Mouse (Mus musculus): ENCODE measurements around the gene Ttll13. TPM values are rescaled to one million over a fixed set of nuclear protein-coding genes. Genes with fewer than 3 reads are reported as not detected.
A peak's percentile ranks its signal among the peaks of the same experiment; 100 is the strongest.

The Ttll13 gene
- polyA plus RNA-seq, 1 experiment from 2014 or later = 0.52 TPM

GRCm38 (mm10) chr7:80261372-80261990, 15.3 kb downstream of the Ttll13 start:
- ATAC-seq (replicated peaks; ENCODE audit: low FRiP score) (peak; percentile 75), DNase-seq (ENCODE audit: low spot score) (no peak)
- H3K27ac ChIP-seq (ENCODE audit: low read depth, low read length) = peak overlapping the region; percentile 82
- H3K27me3 ChIP-seq (replicated peaks; ENCODE audit: control insufficient read depth, insufficient read depth, low read length) = 0 out of 2 replicates have a peak, but pooled peaks cover 3% of the 10 kb centered on the region
- H3K9me3 ChIP-seq (ENCODE audit: control insufficient read depth, low read length) = no peaks in the 10 kb centered on the region
- peak overlapping the region; percentile 83 for H3K4me2 ChIP-seq
- H3K36me3 ChIP-seq (ENCODE audit: control insufficient read depth, insufficient read depth, low read length) = peaks cover 14% of the 10 kb centered on the region
- WGBS = 1% methylated on average over 32 of the region's 32 CpGs
- H3K4me1 ChIP-seq (replicated peaks; ENCODE audit: control insufficient read depth, insufficient read depth, low read length) = peaks cover 11% of the 10 kb centered on the region
- H3K4me3 ChIP-seq (ENCODE audit: low read depth, low read length) = peak overlapping the region; percentile 91
- H3K9ac ChIP-seq (ENCODE audit: low read depth, low read length) = peak overlapping the region; percentile 91

DNA sequence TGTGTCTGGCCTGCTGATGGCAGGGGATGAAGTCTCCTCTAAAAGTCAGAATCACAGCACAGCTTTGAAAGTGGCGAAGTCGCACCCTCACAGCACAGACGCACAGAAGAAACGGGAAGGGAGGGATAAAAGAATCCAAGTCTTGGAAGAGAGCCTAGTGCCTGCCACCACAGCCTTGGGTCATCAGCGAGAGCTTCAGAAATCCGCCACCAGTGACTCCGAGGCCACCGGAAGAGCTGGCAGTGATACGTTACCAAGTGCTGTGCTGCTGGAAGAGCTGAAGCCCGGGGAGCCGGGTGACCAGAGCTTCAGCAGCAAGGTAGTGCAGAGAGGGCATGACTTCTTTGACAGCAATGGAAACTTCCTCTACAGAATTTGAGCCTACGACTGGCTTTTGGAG, 18.4 kb downstream of the Ttll13 start:
- H3K9ac ChIP-seq (ENCODE audit: low read depth, low read length) = no peak overlapping the region
- no peaks in the 10 kb centered on the region for H3K27me3 ChIP-seq (replicated peaks; ENCODE audit: control insufficient read depth, insufficient read depth, low read length)
- peaks cover 18% of the 10 kb centered on the region for H3K4me1 ChIP-seq (replicated peaks; ENCODE audit: control insufficient read depth, insufficient read depth, low read length)
- no peak overlapping the region for H3K4me3 ChIP-seq (ENCODE audit: low read depth, low read length)
- no peak overlapping the region for H3K4me2 ChIP-seq
- WGBS = 95% methylated on average over 12 of the region's 12 CpGs
- DNase-seq (ENCODE audit: low spot score) (no peak), ATAC-seq (replicated peaks; ENCODE audit: low FRiP score) (no peak)
- peaks cover 17% of the 10 kb centered on the region for H3K36me3 ChIP-seq (ENCODE audit: control insufficient read depth, insufficient read depth, low read length)
- H3K27ac ChIP-seq (ENCODE audit: low read depth, low read length) = no peak overlapping the region
- H3K9me3 ChIP-seq (ENCODE audit: control insufficient read depth, low read length) = no peaks in the 10 kb centered on the region

DNA sequence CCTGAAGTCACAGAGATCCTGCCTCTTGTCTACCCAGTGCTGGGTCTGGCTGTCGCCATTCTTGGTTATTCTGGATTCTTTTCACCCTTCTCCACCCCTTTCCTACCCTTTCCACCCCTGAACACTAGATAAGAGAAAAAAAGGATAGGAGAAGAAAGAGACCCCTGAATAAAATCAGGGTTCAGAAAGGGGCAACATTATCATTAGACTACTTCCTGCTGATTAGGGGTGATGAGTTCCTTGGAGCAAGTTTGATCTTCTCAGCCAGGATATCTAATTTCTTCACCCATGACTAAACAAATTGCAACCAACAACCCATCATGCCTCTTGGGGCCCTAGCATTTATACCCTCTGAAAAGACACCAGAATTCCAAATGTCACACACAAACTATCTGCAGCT, 21.6 kb downstream of the Ttll13 start:
- no peak overlapping the region for H3K4me3 ChIP-seq (ENCODE audit: low read depth, low read length)
- H3K27me3 ChIP-seq (replicated peaks; ENCODE audit: control insufficient read depth, insufficient read depth, low read length) = no peaks in the 10 kb centered on the region
- H3K9me3 ChIP-seq (ENCODE audit: control insufficient read depth, low read length) = no peaks in the 10 kb centered on the region
- 71% methylated on average over 1 of the region's 1 CpGs for WGBS
- H3K36me3 ChIP-seq (ENCODE audit: control insufficient read depth, insufficient read depth, low read length) = peaks cover 20% of the 10 kb centered on the region
- peaks cover 12% of the 10 kb centered on the region for H3K4me1 ChIP-seq (replicated peaks; ENCODE audit: control insufficient read depth, insufficient read depth, low read length)
- ATAC-seq (replicated peaks; ENCODE audit: low FRiP score) = no peak
- DNase-seq (ENCODE audit: low spot score) = no peak
- no peak overlapping the region for H3K4me2 ChIP-seq
- H3K27ac ChIP-seq (ENCODE audit: low read depth, low read length) = no peak overlapping the region
- H3K9ac ChIP-seq (ENCODE audit: low read depth, low read length) = no peak overlapping the region

DNA sequence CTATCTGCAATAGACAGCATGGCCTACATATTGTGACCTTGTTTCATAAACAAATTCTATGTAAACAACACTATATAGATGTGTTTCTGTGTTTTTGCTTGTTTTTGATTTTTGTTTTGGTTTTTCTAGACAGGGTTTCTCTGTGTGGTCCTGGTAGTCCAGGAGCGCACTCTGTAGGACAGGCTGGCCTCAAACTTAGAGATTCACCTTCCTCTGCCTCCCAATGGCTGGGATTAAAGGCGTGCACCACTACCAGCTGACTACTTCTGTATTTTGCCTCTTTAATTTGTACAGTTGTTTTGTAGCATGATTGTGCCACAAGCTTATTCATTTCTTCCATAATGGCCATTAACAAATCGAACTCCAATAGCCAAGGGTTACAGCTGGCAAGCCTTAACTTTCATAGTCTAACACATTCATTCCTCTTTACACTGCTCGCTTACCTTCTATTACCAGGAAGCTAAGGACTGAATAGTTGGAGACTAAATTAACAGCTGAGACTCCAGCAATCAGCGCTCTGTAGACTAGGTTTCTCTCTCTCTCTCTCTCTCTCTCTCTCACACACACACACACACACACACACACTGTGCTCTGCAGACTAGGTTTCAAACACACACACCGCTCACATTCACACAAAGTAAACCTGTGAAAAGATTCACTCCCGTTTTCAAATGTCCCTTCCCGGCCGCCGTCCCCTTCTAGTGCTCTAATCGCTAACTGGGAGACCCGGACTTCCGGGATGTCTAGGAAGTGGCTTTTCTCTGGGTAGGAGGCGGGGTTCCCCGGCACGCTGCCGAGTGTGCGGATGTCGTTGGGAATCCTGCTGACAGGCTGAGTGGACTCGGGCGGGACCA, 22.9 kb downstream of the Ttll13 start, which contains the start of gene Vps33b:
TSS of gene Vps33b (plus strand) at position 753 of the 854 bp plus-strand sequence.
- H3K4me3 ChIP-seq (ENCODE audit: low read depth, low read length) = peak within 1 kb of the TSS; percentile 79
- 4% methylated on average over 21 of the region's 21 CpGs for WGBS
- H3K4me1 ChIP-seq (replicated peaks; ENCODE audit: control insufficient read depth, insufficient read depth, low read length) = peaks cover 12% of the 10 kb centered on the region
- H3K36me3 ChIP-seq (ENCODE audit: control insufficient read depth, insufficient read depth, low read length) = peaks cover 30% of the 10 kb centered on the region
- H3K9ac ChIP-seq (ENCODE audit: low read depth, low read length) = peak within 1 kb of the TSS; percentile 74
- no peaks in the 10 kb centered on the region for H3K9me3 ChIP-seq (ENCODE audit: control insufficient read depth, low read length)
- H3K27me3 ChIP-seq (replicated peaks; ENCODE audit: control insufficient read depth, insufficient read depth, low read length) = no peaks in the 10 kb centered on the region
- peak within 1 kb of the TSS; percentile 20 for H3K27ac ChIP-seq (ENCODE audit: low read depth, low read length)
- peak; percentile 91 for ATAC-seq (replicated peaks; ENCODE audit: low FRiP score)
- peak within 1 kb of the TSS; percentile 90 for H3K4me2 ChIP-seq
- peak; percentile 93 for DNase-seq (ENCODE audit: low spot score)

- Histone ChIP-seq H3K4me1 (replicated peaks; ENCODE audit: control insufficient read depth, insufficient read depth, low read length) (peaks cover 12% of the 10 kb centered on the region), H3K4me3 (ENCODE audit: low read depth, low read length) (peak overlapping the region; percentile 79), H3K9me3 (ENCODE audit: control insufficient read depth, low read length) (peaks cover 2% of the 10 kb centered on the region; the same call in 1 of the 2 replicates), H3K4me2 (peak overlapping the region; percentile 90), H3K36me3 (ENCODE audit: control insufficient read depth, insufficient read depth, low read length) (peaks cover 31% of the 10 kb centered on the region), H3K9ac (ENCODE audit: low read depth, low read length) (peak overlapping the region; percentile 74), H3K27me3 (replicated peaks; ENCODE audit: control insufficient read depth, insufficient read depth, low read length) (no peaks in the 10 kb centered on the region), H3K27ac (ENCODE audit: low read depth, low read length) (0 out of 2 replicates have a peak overlapping the region, but pooled peaks have one; percentile 13)
- WGBS = under 1% methylated on average over 23 of the region's 23 CpGs
- DNase-seq (ENCODE audit: low spot score) (no peak), ATAC-seq (replicated peaks; ENCODE audit: low FRiP score) (peak; percentile 67)
Measured at GRCm38 (mm10) chr7:80269751-80270255, 23.6 kb downstream of the Ttll13 start.

DNA sequence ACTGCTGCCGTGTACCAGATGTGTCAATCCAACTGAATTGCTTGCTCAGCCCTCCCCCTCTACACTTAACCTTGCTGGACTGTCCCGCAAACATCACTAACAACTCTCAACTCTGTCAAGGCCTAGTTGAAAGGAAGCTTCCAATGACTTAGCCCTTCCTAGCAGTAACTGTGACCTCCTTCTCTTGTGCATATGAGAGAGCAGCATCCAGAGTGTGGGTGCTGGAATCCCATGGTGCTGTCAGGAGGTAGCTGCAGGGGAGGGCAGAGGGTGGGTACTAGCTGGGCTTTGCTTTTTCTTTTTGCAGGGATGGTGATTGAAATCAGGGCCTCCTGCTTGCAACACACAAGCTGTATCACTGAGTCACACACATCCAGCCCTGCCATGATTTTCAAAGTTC, 27.3 kb downstream of the Ttll13 start:
- Histone ChIP-seq H3K4me1 (replicated peaks; ENCODE audit: control insufficient read depth, insufficient read depth, low read length) (peaks cover 10% of the 10 kb centered on the region), H3K4me3 (ENCODE audit: low read depth, low read length) (no peak overlapping the region), H3K36me3 (ENCODE audit: control insufficient read depth, insufficient read depth, low read length) (peaks cover 46% of the 10 kb centered on the region), H3K9me3 (ENCODE audit: control insufficient read depth, low read length) (peaks cover 4% of the 10 kb centered on the region; the same call in 1 of the 2 replicates), H3K9ac (ENCODE audit: low read depth, low read length) (no peak overlapping the region), H3K27me3 (replicated peaks; ENCODE audit: control insufficient read depth, insufficient read depth, low read length) (no peaks in the 10 kb centered on the region), H3K4me2 (no peak overlapping the region), H3K27ac (ENCODE audit: low read depth, low read length) (no peak overlapping the region)
- ATAC-seq (replicated peaks; ENCODE audit: low FRiP score) (no peak), DNase-seq (ENCODE audit: low spot score) (no peak)
- WGBS = 84% methylated on average over 2 of the region's 2 CpGs

- peaks cover 48% of the 10 kb centered on the region for H3K36me3 ChIP-seq (ENCODE audit: control insufficient read depth, insufficient read depth, low read length)
- DNase-seq (ENCODE audit: low spot score) = no peak
- H3K27me3 ChIP-seq (replicated peaks; ENCODE audit: control insufficient read depth, insufficient read depth, low read length) = no peaks in the 10 kb centered on the region
- no peak overlapping the region for H3K4me3 ChIP-seq (ENCODE audit: low read depth, low read length)
- H3K4me1 ChIP-seq (replicated peaks; ENCODE audit: control insufficient read depth, insufficient read depth, low read length) = no peaks in the 10 kb centered on the region
- H3K9me3 ChIP-seq (ENCODE audit: control insufficient read depth, low read length) = peaks cover 4% of the 10 kb centered on the region; the same call in 1 of the 2 replicates
- no peak overlapping the region for H3K4me2 ChIP-seq
- H3K9ac ChIP-seq (ENCODE audit: low read depth, low read length) = no peak overlapping the region
- H3K27ac ChIP-seq (ENCODE audit: low read depth, low read length) = no peak overlapping the region
- ATAC-seq (replicated peaks; ENCODE audit: low FRiP score) = no peak
- WGBS = 72% methylated on average over 4 of the region's 4 CpGs
Measured at GRCm38 (mm10) chr7:80276374-80276773, 30.2 kb downstream of the Ttll13 start.

DNA sequence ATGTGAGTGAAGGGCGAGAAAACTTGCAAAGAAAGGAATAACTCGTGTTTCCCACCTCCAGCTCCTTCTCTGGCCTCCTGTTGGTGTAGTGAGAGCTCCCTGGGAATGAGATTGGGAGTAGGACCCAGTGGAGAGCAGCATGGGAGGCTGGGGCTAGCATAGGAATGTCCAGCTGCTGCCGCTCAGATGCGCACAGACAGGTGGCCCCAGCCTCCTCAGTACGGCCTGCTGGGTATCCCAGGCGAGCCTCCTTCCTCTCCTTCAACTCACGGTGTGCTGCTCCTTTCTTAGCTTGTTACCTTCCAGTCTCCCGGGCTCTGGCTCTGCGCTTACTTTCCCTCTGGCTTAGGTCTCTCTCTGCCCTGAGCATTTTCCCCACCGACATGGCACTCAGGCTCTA, 33.9 kb downstream of the Ttll13 start:
- H3K27me3 ChIP-seq (replicated peaks; ENCODE audit: control insufficient read depth, insufficient read depth, low read length) = no peaks in the 10 kb centered on the region
- H3K9me3 ChIP-seq (ENCODE audit: control insufficient read depth, low read length) = no peaks in the 10 kb centered on the region; the same call in 1 of the 2 replicates
- 0 out of 2 replicates have a peak, but pooled peaks cover 3% of the 10 kb centered on the region for H3K4me1 ChIP-seq (replicated peaks; ENCODE audit: control insufficient read depth, insufficient read depth, low read length)
- H3K4me3 ChIP-seq (ENCODE audit: low read depth, low read length) = no peak overlapping the region
- H3K9ac ChIP-seq (ENCODE audit: low read depth, low read length) = no peak overlapping the region
- H3K4me2 ChIP-seq = no peak overlapping the region
- no peak for DNase-seq (ENCODE audit: low spot score)
- WGBS = 84% methylated on average over 10 of the region's 10 CpGs
- H3K36me3 ChIP-seq (ENCODE audit: control insufficient read depth, insufficient read depth, low read length) = peaks cover 27% of the 10 kb centered on the region
- ATAC-seq (replicated peaks; ENCODE audit: low FRiP score) = no peak
- H3K27ac ChIP-seq (ENCODE audit: low read depth, low read length) = no peak overlapping the region

All from liver, embryonic 11.5 days (tissue).